Comparison of ENCODE assay signal across 18 mouse cellular contexts in genomic region chr11:45241671-45242070, GRCm38 (mm10).
"Had no signal": no experiment of that assay in that cellular context is flagged by ENCODE, and none has a peak within 500 bp of the region (broad histone marks: within the 10 kb centered on the region; RNA-seq: fewer than 3 reads in every experiment).

No protein-coding gene starts in this region.

- H3K9me3 ChIP-seq: kidney, embryonic 15.5 days; liver, embryonic 13.5 days; midbrain, embryonic 10.5 days; midbrain, embryonic 13.5 days; stomach, embryonic 15.5 days had no signal

- H3K4me1 ChIP-seq: kidney, embryonic 15.5 days; liver, embryonic 13.5 days; megakaryocyte, embryonic 14.5 days; midbrain, embryonic 10.5 days; midbrain, embryonic 13.5 days; stomach, embryonic 15.5 days had no signal

- ATAC-seq: intestine, embryonic 16.5 days; lung, postnatal 0 days; midbrain, embryonic 13.5 days; midbrain, embryonic 16.5 days had no signal

- H3K4me3 ChIP-seq: kidney, embryonic 15.5 days; layer of hippocampus, adult 2 months; liver, embryonic 13.5 days; megakaryocyte, embryonic 14.5 days; midbrain, embryonic 10.5 days; midbrain, embryonic 13.5 days; myocyte; stomach, embryonic 15.5 days had no signal

- DNase-seq: kidney, adult 18-20 months; kidney, postnatal 14 days; layer of hippocampus, adult 9-11 months; liver, embryonic 13.5 days; lung, adult 2 months; lung, postnatal 36 days; spleen, adult 18-20 months; thymus, postnatal 4 days had no signal

- H3K27ac ChIP-seq: kidney, embryonic 15.5 days; layer of hippocampus, adult 2 months; liver, embryonic 13.5 days; midbrain, embryonic 10.5 days; midbrain, embryonic 13.5 days; stomach, embryonic 15.5 days had no signal

- H3K27me3 ChIP-seq: kidney, embryonic 15.5 days; liver, embryonic 13.5 days; megakaryocyte, embryonic 14.5 days; midbrain, embryonic 13.5 days; stomach, embryonic 15.5 days had no signal

- H3K9ac ChIP-seq: kidney, embryonic 15.5 days; liver, embryonic 13.5 days; midbrain, embryonic 13.5 days; stomach, embryonic 15.5 days had no signal

- H3K36me3 ChIP-seq: kidney, embryonic 15.5 days; liver, embryonic 13.5 days; midbrain, embryonic 10.5 days; midbrain, embryonic 13.5 days; stomach, embryonic 15.5 days had no signal

- H3K4me2 ChIP-seq: kidney, embryonic 15.5 days; liver, embryonic 13.5 days; midbrain, embryonic 13.5 days; stomach, embryonic 15.5 days had no signal
